Mouse (Mus musculus) neutrophil, adult 5-6 weeks (primary cell): ENCODE results near the gene S100a6. TPM values are rescaled to one million over a fixed set of nuclear protein-coding genes. Genes with fewer than 3 reads are reported as not detected.

Experiments used
- ATAC-seq: fragments of 151-379, 151-347 bp; 2 replicates; pipeline ENCODE4 v1.8.0; 2017; ENCODE audit warnings: mild to moderate bottlenecking, moderate TSS enrichment; ENCODE audit not compliant: insufficient number of reproducible peaks, poor library complexity, low FRiP score, severe bottlenecking; ENCODE audit errors: extremely low read depth
- total RNA-seq: library from RNA; stranded (forward); fragments of 200-1000 nt; gene quantifications from 2 replicates; pipeline ENCODE4 v1.2.3, GENCODE M21; 2017

S100a6 gene
- total RNA-seq, 1 experiment from 2014 or later, result 1,146 TPM

DNA sequence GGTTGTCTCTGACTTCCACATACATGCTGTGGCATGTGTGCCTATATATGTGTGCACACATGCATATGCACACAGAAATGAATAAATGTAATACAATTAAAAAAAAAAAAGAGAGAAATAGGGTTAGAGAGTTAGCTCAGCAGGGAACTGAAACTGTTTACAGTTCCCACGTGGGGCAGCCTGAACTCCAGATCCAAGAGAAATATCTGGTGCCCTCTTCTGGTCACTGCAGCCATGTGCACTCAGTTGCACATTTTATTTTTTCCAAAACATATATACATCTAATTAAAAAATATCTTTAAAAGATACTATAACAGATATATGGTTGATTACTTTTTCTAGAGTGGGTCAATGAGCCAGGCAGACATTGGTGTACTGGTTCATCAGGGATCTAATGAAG is 4.9 kb downstream of the S100a6 start:
- ATAC-seq, result peak; percentile 25; the same call in 1 of the 2 replicates

DNA sequence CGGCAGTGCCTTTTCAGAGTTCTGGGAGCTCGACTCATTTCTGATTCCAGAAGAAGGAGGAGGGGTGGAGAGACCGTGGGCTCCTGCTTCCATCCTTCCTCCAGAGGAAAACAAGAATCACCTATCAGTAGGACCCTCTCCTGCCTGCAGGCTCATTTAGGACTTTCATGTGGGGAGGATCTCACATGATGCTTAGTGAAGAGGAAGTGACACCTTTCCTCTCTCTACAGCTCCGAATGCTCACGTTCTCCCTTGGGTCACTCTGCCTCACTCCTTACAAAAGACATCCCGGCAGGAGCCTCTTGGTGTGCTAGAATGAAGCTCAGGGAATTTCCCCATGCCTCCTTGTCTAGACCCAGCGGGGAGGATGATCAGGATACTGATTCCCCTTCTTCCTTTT is 8.9 kb downstream of the S100a6 start:
- ATAC-seq, result no peak

- ATAC-seq, result no peak
Observed at GRCm38 (mm10) chr3:90623435-90624071, 10.9 kb downstream of the S100a6 start.

DNA sequence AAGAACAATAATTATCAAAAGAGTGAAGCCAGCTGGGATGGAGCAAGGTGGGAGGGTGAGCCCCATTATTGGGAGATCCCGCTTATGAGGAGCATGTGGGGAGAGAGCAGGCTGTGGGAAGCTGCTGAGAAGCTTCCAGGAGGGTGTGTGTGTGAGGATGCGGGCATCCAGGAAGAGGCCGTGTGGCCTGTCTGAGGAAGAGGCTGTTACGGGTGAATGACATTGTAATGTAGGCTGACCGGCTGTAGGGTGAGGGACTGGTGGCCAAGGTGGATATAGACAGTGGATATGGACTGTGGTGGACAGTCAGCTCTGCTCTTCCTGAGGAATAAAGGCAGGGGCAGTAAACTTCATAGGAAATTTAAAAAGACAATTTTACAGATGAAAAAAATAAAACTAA is 12.8 kb downstream of the S100a6 start:
- ATAC-seq, result no peak

DNA sequence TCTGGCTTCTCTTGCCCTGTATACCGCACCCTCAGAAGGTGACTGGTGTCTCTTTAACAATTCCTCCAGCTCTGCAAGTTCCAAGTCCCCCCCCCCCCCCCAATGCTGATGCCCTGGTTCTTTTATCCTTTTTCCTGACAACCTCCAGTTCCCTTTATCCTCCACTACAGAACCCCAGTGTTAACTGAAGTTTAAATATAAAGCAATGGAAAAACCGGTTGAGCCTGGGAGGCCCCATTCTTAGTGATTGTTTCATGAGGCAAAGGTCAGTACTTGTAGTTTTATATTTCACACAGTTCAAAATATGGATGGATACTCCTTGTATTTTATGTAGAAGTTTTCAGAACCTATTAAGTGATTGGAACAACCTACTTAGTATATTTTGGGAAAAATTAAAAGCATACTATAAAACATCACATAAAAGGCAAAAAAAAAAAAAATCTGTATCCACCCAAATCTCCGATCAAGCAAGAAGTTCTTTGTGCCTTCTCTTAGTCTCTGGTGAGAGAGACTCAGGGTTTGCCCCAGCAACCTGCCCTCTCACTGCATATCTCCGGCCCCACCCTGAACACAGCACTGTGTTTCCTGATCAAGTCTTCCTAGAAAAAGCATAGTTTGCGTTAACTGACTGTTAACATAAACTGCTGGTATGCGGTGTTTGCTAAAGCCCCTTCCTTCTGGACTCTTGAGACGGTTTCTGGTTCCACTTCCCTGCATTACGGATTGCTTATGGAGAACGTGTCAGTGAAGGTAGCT is 13.8 kb downstream of the S100a6 start:
- ATAC-seq, result no peak

DNA sequence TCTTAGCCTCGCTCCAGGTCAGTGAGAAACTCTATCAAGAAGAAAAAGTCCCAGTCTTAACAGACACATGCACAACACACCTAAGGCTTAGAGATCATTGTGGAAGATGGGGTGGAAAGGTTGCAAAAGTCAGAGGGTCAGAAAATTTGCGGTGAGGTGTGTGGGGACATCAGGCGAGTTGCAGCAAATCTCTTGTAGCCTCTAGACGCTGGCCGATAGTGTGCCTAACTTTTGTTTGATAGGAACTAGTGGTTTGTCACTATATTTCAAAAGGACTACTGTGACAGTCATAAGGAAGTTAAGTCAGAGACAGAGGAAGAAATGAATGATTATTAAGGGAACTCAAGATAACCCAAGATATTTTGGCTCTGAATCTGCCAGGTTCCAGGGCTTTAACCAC is 14.7 kb downstream of the S100a6 start:
- no peak for ATAC-seq

GRCm38 (mm10) chr3:90627807-90628206 is 15.1 kb downstream of the S100a6 start:
- ATAC-seq, result 0 out of 2 replicates have a peak, but pooled peaks have one; percentile 29

DNA sequence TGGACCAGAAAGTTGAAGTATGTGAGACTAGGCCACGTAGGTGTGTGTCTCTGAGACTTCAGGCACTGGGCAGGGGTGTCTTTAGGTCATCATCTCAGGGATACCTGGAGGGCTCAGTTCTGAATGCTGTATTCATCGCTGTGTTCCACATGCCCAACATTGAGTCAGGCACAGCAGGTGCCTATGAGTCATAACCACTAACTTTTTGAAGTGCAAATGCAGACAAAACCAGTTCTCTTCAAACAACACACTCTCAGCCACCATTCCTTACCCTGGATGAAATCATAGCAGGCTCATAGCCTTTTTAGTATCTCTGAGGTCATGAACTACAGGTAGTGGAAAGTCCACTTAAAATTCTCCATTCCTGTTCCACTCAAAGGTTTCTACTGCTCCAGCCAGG is 16.6 kb downstream of the S100a6 start:
- ATAC-seq, result no peak

- ATAC-seq, result no peak
Observed at GRCm38 (mm10) chr3:90631984-90632383, 19.3 kb downstream of the S100a6 start.

DNA sequence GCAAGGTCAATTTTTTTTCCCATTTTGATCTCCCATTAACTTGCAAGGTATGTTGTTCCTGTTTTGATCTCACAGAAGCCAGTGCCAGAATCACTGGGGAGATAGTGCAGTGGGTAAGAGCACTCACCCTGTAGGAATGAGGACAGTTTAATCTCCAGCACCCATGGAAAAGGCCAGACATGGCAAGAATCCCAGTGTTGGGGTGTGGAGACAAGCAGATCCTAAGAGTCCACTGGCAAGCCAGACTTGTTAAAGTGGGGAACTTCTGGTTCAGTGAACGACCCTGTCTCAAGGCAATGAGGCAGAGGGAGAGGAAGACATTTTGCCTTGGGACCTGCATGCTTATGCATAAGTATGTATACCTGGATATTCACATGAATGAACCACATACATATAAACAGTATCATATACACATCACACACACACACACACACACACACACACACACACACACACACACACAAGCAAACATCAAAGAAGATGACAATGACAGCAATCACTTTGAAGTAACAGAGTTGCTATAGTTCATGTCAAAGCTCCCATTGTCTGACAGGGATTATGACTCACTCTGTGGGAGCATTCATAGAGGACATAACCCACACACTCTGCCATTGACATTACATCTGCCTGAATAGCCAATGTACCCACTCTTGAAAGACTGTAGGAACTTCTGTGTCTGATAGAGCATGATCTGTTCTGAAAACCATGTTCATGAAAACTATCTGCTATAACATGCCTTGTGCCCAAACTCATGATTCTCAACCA is 26.0 kb downstream of the S100a6 start:
- no peak for ATAC-seq

DNA sequence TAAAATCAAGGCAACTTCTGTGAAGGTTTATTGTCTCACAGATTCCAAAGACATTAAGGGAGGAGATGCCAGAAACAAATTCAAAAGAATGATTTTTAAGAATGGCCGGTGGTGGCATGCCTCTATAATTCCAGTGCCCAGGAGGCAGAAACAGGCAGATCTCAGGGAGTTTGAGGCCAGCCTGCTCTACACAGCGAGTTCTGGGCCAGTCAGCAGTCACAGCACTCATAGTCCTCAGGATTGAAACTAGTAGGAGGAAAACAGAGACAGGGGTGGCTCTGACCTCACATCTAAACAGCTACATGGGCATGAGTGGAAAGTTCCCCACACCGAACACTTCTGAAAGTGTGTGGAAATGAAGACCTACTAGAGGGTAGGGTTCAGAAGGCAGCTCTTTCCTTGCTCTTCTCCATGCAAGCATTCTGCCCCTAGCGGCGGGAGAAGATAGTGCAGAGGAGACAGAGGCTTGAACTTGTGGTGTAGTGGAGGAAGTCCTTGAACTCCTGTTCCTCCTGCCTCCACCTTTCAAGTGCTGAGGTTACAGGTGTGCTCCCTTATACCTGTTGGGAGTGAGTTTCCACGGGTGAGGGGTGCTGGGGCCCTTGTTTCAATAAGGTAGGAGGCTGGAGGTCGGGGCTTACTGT is 27.0 kb downstream of the S100a6 start:
- ATAC-seq, result peak; percentile 52; the same call in 1 of the 2 replicates

DNA sequence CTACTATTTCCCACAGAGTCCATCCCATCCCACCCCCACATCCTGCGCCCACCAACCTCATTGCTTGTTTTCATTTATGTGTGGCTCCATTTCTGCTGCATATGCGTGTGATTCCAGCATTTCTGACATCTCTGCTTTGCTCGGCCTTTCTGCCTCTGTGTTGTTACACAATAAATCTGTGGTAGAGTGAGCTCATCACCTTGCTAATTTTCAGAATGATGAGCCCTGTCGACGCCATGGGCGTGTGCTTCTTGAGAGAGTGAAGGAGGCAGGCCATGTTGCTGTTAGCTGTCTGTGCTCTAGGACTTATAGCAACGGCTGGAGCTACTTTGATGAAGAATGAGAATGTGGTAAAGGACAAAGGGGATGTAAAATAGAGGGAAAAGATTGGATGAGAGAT is 28.3 kb downstream of the S100a6 start:
- ATAC-seq, result no peak

DNA sequence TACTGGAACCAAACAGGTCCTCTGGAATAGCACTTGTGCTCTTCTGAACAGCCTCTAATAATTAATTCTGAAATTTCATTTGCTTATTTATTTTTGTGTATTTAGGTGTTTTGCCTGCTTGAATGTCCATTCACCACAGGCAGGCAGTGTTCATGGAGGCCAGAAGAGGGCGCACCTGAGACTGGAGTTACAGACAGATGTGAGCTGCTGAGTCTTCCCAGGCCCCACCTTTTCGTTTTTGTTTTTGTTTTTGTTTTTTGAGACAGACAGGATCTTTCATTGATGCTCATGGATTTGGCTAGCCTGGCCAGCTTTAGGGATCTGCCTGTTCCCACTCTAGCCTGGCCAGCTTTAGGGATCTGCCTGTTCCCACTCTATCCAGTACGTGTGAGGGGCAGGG is 31.5 kb downstream of the S100a6 start:
- ATAC-seq, result no peak

GRCm38 (mm10) chr3:90647291-90647690 is 34.6 kb downstream of the S100a6 start:
- no peak for ATAC-seq

- ATAC-seq, result no peak
Observed at GRCm38 (mm10) chr3:90648981-90649380, 36.3 kb downstream of the S100a6 start.

DNA sequence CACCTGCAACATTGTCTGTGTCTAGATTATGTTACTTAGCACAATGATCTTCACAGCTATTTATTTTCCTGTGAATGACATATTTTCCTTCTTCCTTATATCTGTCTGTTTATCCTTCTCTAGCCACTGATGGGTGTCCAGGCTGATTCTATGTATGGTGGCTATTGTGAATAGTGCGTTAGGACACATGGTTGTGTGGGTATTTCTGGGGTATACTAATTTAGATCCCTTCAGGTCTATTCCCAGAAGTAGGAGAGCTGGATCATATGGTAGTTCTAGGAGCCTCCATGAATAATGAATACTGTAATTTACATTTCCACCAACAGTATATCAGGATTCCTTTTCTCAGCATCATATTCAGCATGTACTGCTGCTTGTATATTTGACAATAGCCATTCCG is 37.1 kb downstream of the S100a6 start:
- no peak for ATAC-seq

DNA sequence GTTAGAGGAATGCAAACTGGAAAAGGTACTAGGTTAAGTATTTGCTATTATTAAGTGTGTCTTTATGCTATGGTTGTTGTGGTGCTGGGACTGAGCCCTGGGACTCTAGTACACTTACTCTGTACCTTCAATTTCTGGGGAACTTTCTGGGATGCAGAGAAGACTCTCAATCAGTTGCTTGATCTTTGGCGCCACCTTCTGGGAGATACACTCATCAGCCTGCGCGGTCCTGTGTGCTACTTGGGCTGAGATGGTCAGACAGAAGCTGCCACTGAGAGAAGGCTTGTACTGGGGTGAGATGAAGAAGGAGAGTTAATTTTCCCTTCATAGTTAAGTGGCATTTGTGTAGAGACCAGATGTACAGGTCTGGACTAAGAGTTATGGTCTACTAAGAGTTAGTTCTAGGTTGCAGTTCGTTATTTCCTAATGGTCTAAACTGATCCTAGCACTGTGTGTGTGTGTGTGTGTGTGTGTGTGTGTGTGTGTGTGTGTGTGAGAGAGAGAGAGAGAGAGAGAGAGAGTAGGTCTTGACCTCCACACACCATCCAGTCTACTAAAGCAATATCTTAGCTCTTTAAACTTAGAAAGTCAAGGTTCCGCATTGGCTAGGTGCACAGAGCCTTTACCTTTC is 40.3 kb downstream of the S100a6 start:
- ATAC-seq, result peak; percentile 53; the same call in 1 of the 2 replicates

- no peak for ATAC-seq
Observed at GRCm38 (mm10) chr3:90653717-90654116, 41.0 kb downstream of the S100a6 start, which contains the start of gene S100a7a. S100a7a (plus strand) TSS chr3:90654017.

GRCm38 (mm10) chr3:90657405-90657804 is 44.7 kb downstream of the S100a6 start:
- ATAC-seq, result peak; percentile 74
